Mouse (Mus musculus): Measurements from ENCODE around the gene Slc25a47. TPM values are rescaled to one million over a fixed set of nuclear protein-coding genes. Genes with fewer than 3 reads are reported as not detected.
A peak's percentile ranks its signal among the peaks of the same experiment; 100 is the strongest.

Slc25a47 gene
- 3.3 and 5.6 TPM in 2 replicates for polyA plus RNA-seq (2012; ENCODE audit: insufficient read depth, insufficient read length, missing spikeins)

GRCm38 (mm10) chr12:108835840-108836409 lies at the start of gene Slc25a47, which contains the start of gene Slc25a29:
Gene Slc25a47 (plus strand): TSS chr12:108836046.
Gene Slc25a29 (minus strand): TSS chr12:108835883.
- Histone ChIP-seq H3K27ac (replicated peaks; ENCODE audit: low read depth, low read length) (peak within 1 kb of the TSS; percentile 69), H3K4me1 (ENCODE audit: control insufficient read depth, insufficient read depth, insufficient read length, low read length) (peaks cover 21% of the 10 kb centered on the region), H3K4me3 (ENCODE audit: insufficient read depth, low read depth, low read length) (peak within 1 kb of the TSS; percentile 66)

DNA sequence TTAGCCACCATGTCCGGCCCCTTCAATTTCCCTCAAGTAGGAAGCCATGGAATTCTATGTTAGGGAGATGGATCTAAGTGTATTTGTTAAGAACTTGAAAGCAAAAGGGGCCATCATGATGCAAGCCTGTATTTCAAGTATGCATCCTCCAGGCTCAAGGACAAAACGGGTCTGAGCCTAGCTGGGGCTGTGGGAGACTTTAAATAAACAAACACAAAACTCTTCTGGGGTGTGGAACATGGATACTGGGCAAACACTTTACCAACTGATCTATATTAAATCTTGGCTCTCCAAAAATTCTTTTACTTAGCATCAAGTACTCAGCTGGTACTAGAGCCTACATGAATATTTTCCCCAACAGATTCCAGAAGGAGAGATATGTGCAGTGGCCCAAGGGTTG lies 48.5 kb upstream of the Slc25a47 start:
- no peaks in the 10 kb centered on the region for H3K4me1 ChIP-seq (ENCODE audit: control insufficient read depth, insufficient read depth, insufficient read length, low read length)
- H3K27ac ChIP-seq (replicated peaks; ENCODE audit: low read depth, low read length): no peak overlapping the region
- no peak overlapping the region for H3K4me3 ChIP-seq (ENCODE audit: insufficient read depth, low read depth, low read length)

DNA sequence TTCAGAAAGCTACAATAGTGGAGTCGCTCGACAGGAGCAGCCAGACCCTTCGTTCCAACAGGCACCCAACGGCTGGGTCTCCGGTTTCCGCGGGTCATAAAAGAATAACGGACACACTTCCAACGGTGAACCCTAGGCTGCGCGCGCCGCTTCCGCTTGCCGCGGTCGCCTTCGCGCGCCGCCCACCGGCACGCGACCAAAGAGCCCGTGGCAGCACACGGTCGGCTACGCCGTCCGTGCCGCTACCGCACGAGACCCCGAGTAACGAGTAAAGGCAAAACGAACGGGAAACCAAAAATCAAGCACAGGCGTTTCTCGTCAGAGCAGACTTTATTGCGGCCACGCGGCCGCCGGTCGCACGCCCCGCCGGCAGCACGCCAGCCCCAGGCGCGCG lies 43.7 kb upstream of the Slc25a47 start:
- H3K4me3 ChIP-seq (ENCODE audit: insufficient read depth, low read depth, low read length): peak overlapping the region; percentile 88
- peak overlapping the region; percentile 89 for H3K27ac ChIP-seq (replicated peaks; ENCODE audit: low read depth, low read length)
- 0 out of 2 replicates have a peak, but pooled peaks cover 2% of the 10 kb centered on the region for H3K4me1 ChIP-seq (ENCODE audit: control insufficient read depth, insufficient read depth, insufficient read length, low read length)

DNA sequence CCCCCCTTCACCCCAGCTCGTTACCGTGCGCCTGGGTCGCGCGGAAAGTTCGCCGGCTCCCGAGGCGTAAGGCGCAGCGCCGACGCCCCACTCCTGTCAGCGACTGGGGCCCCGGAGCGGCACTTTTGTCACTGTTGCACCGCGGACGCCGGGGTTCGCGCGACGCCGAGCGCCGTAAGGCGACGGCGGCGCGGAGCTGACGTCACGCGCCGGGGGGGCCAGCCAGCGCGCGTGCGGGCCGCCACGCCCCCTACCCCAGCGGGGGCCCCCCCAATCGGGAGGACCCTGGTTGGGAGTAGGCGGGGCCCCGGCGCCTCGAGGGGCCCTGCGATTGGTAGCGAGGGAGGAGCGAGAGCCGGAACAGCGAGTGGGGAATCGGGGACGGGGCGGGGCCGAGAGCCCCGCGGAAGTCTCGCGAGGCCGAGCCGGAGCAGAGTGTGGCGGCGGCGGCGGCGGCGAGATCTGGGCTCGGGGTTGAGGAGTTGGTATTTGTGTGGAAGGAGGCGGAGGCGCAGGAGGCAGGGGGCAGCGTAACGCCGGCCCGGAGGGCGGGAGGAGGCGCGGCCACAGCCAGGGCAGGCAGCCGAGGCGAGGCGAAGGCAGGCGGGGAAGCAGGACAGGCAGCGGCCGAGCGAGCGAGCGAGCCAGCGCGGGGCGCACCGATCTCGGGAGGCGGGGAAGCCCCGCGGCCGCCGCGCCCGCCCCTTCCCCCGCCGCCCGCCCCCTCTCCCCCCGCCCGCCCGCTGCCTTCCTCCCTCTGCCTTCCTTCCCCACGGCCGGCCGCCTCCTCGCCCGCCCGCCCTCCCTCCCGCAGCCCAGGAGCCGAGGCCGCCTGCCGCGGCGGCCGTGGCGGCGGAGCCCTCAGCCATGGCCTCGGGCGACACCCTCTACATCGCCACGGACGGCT lies 43.0 kb upstream of the Slc25a47 start, which contains the start of gene Yy1:
Gene Yy1 (plus strand): TSS at position 428 of the 907 bp plus-strand sequence.
- peak within 1 kb of the TSS; percentile 98 for H3K4me3 ChIP-seq (ENCODE audit: insufficient read depth, low read depth, low read length)

GRCm38 (mm10) chr12:108793453-108793941 lies 42.3 kb upstream of the Slc25a47 start:
- Histone ChIP-seq H3K27ac (replicated peaks; ENCODE audit: low read depth, low read length) (peak overlapping the region; percentile 87), H3K4me3 (ENCODE audit: insufficient read depth, low read depth, low read length) (peak overlapping the region; percentile 98), H3K4me1 (ENCODE audit: control insufficient read depth, insufficient read depth, insufficient read length, low read length) (0 out of 2 replicates have a peak, but pooled peaks cover 2% of the 10 kb centered on the region)

More for the DNA sequence above, 43.0 kb upstream of the Slc25a47 start, which contains the start of gene Yy1:
- Histone ChIP-seq H3K4me1 (ENCODE audit: control insufficient read depth, insufficient read depth, insufficient read length, low read length) (0 out of 2 replicates have a peak, but pooled peaks cover 2% of the 10 kb centered on the region), H3K27ac (replicated peaks; ENCODE audit: low read depth, low read length) (peak within 1 kb of the TSS; percentile 96)

- Histone ChIP-seq H3K4me3 (ENCODE audit: insufficient read depth, low read depth, low read length) (peak overlapping the region; percentile 98), H3K27ac (replicated peaks; ENCODE audit: low read depth, low read length) (peak overlapping the region; percentile 88), H3K4me1 (ENCODE audit: control insufficient read depth, insufficient read depth, insufficient read length, low read length) (0 out of 2 replicates have a peak, but pooled peaks cover 2% of the 10 kb centered on the region)
Measured at GRCm38 (mm10) chr12:108794078-108794711, 41.7 kb upstream of the Slc25a47 start.

GRCm38 (mm10) chr12:108794979-108795537 lies 40.8 kb upstream of the Slc25a47 start:
- Histone ChIP-seq H3K4me1 (ENCODE audit: control insufficient read depth, insufficient read depth, insufficient read length, low read length) (peaks cover 5% of the 10 kb centered on the region; the same call in 1 of the 2 replicates), H3K4me3 (ENCODE audit: insufficient read depth, low read depth, low read length) (peak overlapping the region; percentile 98), H3K27ac (replicated peaks; ENCODE audit: low read depth, low read length) (peak overlapping the region; percentile 88)

- H3K4me1 ChIP-seq (ENCODE audit: control insufficient read depth, insufficient read depth, insufficient read length, low read length): peaks cover 22% of the 10 kb centered on the region
- peak overlapping the region; percentile 36; the same call in 1 of the 2 replicates for H3K27ac ChIP-seq (replicated peaks; ENCODE audit: low read depth, low read length)
- no peak overlapping the region for H3K4me3 ChIP-seq (ENCODE audit: insufficient read depth, low read depth, low read length)
Measured at GRCm38 (mm10) chr12:108801613-108802012, 34.2 kb upstream of the Slc25a47 start.

- Histone ChIP-seq H3K27ac (replicated peaks; ENCODE audit: low read depth, low read length) (no peak overlapping the region), H3K4me3 (ENCODE audit: insufficient read depth, low read depth, low read length) (no peak overlapping the region), H3K4me1 (ENCODE audit: control insufficient read depth, insufficient read depth, insufficient read length, low read length) (peaks cover 22% of the 10 kb centered on the region)
Measured at GRCm38 (mm10) chr12:108804388-108804787, 31.5 kb upstream of the Slc25a47 start.

- no peak overlapping the region for H3K4me3 ChIP-seq (ENCODE audit: insufficient read depth, low read depth, low read length)
- H3K27ac ChIP-seq (replicated peaks; ENCODE audit: low read depth, low read length): no peak overlapping the region
- H3K4me1 ChIP-seq (ENCODE audit: control insufficient read depth, insufficient read depth, insufficient read length, low read length): peaks cover 6% of the 10 kb centered on the region
Measured at GRCm38 (mm10) chr12:108808465-108808864, 27.4 kb upstream of the Slc25a47 start.

DNA sequence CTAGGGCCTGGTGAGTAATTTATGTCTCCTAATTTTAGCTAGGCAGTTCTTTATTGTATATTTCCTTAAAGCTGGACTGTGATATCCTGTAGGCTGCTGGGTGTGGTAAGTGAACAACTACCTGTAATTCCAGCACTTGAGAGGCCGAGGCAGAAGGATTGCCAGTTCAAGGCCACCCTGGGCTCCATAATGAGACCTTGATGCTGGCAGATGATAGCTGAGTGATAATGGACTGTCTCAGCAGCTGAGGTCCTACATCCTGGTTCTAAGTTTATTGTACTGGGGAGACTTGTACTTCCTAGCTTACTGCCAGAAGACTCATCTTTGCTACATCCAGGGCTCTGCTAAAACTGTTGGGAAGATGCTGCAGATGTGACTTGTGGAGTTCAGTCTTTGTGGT lies 26.1 kb upstream of the Slc25a47 start:
- Histone ChIP-seq H3K4me1 (ENCODE audit: control insufficient read depth, insufficient read depth, insufficient read length, low read length) (peaks cover 6% of the 10 kb centered on the region), H3K4me3 (ENCODE audit: insufficient read depth, low read depth, low read length) (no peak overlapping the region), H3K27ac (replicated peaks; ENCODE audit: low read depth, low read length) (no peak overlapping the region)

DNA sequence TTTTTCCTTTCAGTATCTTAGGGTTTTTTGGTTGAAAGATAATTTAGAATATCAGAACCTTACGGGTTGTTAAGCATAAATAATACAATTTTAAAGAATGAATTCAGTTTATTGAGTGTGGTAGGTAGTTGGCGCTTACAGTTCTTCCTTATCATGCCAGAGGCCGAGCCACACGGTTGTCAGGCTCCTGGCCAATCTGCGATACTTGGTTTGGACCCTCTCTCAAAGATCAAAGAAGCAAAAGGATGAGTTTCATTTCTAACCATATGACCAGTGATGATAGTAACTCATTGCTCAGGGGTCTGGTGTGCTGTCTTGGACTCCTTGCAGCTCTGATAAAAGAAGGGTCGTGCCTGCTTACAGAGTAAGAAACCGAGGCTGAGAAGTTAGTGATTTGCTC lies 25.5 kb upstream of the Slc25a47 start:
- Histone ChIP-seq H3K4me1 (ENCODE audit: control insufficient read depth, insufficient read depth, insufficient read length, low read length) (peaks cover 3% of the 10 kb centered on the region), H3K27ac (replicated peaks; ENCODE audit: low read depth, low read length) (no peak overlapping the region), H3K4me3 (ENCODE audit: insufficient read depth, low read depth, low read length) (no peak overlapping the region)

- Histone ChIP-seq H3K27ac (replicated peaks; ENCODE audit: low read depth, low read length) (no peak overlapping the region), H3K4me1 (ENCODE audit: control insufficient read depth, insufficient read depth, insufficient read length, low read length) (no peaks in the 10 kb centered on the region), H3K4me3 (ENCODE audit: insufficient read depth, low read depth, low read length) (no peak overlapping the region)
Measured at GRCm38 (mm10) chr12:108811133-108811532, 24.7 kb upstream of the Slc25a47 start.

GRCm38 (mm10) chr12:108812463-108812862 lies 23.4 kb upstream of the Slc25a47 start:
- H3K4me3 ChIP-seq (ENCODE audit: insufficient read depth, low read depth, low read length): no peak overlapping the region
- H3K4me1 ChIP-seq (ENCODE audit: control insufficient read depth, insufficient read depth, insufficient read length, low read length): no peaks in the 10 kb centered on the region
- H3K27ac ChIP-seq (replicated peaks; ENCODE audit: low read depth, low read length): no peak overlapping the region
